13 mouse cellular contexts compared by ENCODE assay signal in genomic region chr17:84152976-84153786, GRCm38 (mm10). TPM values are rescaled to one million over a fixed set of nuclear protein-coding genes. Genes with fewer than 3 reads are reported as not detected.
DNase-seq lines count a peak whose midpoint lies in the region; ATAC-seq and TF ChIP-seq lines count a peak whose summit lies in the region.
"Had no signal": no experiment of that assay in that cellular context is flagged by ENCODE, and none has a peak within 500 bp of the region (broad histone marks: within the 10 kb centered on the region; RNA-seq: fewer than 3 reads in every experiment).

No protein-coding gene starts in this region.

- H3K9me3 ChIP-seq in kidney, embryonic 14.5 days (ENCODE audit: control insufficient read depth, low read length), result no peaks in the 10 kb centered on the region
- H3K9me3 ChIP-seq in liver, embryonic 15.5 days (replicated peaks), result no peaks in the 10 kb centered on the region
- no peaks in the 10 kb centered on the region for H3K9me3 ChIP-seq in kidney, embryonic 15.5 days (replicated peaks)
- H3K9me3 ChIP-seq: embryonic facial prominence, embryonic 12.5 days had no signal

- no peaks in the 10 kb centered on the region for H3K36me3 ChIP-seq in kidney, embryonic 14.5 days (ENCODE audit: control insufficient read depth, insufficient read depth, low read length)
- no peaks in the 10 kb centered on the region for H3K36me3 ChIP-seq in C2C12 (ENCODE audit: control insufficient read depth, insufficient read depth)
- H3K36me3 ChIP-seq in liver, embryonic 15.5 days (replicated peaks), result no peaks in the 10 kb centered on the region
- no peaks in the 10 kb centered on the region for H3K36me3 ChIP-seq in kidney, embryonic 15.5 days
- H3K36me3 ChIP-seq: embryonic facial prominence, embryonic 12.5 days had no signal

- H3K4me2 ChIP-seq in kidney, embryonic 14.5 days (replicated peaks; ENCODE audit: low read depth, low read length), result no peak overlapping the region
- peak overlapping the region; percentile 51 for H3K4me2 ChIP-seq in liver, embryonic 15.5 days
- no peak overlapping the region for H3K4me2 ChIP-seq in kidney, embryonic 15.5 days
- H3K4me2 ChIP-seq: embryonic facial prominence, embryonic 12.5 days had no signal

- no peak for TF ChIP-seq CTCF in C2C12 (IDR thresholded peaks at IDR 0.05; ENCODE audit: control insufficient read depth, insufficient read depth, insufficient read length)

- H3K9ac ChIP-seq in kidney, embryonic 14.5 days (ENCODE audit: low read depth, low read length), result peak overlapping the region; percentile 7; the same call in 1 of the 2 replicates
- peak overlapping the region; percentile 41 for H3K9ac ChIP-seq in liver, embryonic 15.5 days
- H3K9ac ChIP-seq in kidney, embryonic 15.5 days, result no peak overlapping the region
- H3K9ac ChIP-seq: embryonic facial prominence, embryonic 12.5 days had no signal

- no peak overlapping the region for H3K27ac ChIP-seq in kidney, embryonic 14.5 days (ENCODE audit: low read depth, low read length)
- peak overlapping the region; percentile 92 for H3K27ac ChIP-seq in liver, embryonic 15.5 days (replicated peaks)
- H3K27ac ChIP-seq in kidney, embryonic 15.5 days, result no peak overlapping the region
- H3K27ac ChIP-seq: embryonic facial prominence, embryonic 12.5 days; heart, adult 2 months had no signal

- no peak overlapping the region for H3ac ChIP-seq in C2C12 (ENCODE audit: control insufficient read depth, insufficient read length, low read depth)

- H3K27me3 ChIP-seq in kidney, embryonic 14.5 days (ENCODE audit: control insufficient read depth, insufficient read depth, low read length), result no peaks in the 10 kb centered on the region; the same call in 1 of the 2 replicates
- no peaks in the 10 kb centered on the region for H3K27me3 ChIP-seq in C2C12 (ENCODE audit: control insufficient read depth, insufficient read depth, insufficient read length)
- H3K27me3 ChIP-seq in liver, embryonic 15.5 days, result no peaks in the 10 kb centered on the region
- no peaks in the 10 kb centered on the region for H3K27me3 ChIP-seq in kidney, embryonic 15.5 days
- H3K27me3 ChIP-seq: Patski had no signal

- no peaks in the 10 kb centered on the region for H3K79me2 ChIP-seq in C2C12 (ENCODE audit: control insufficient read depth, insufficient read depth)

- ATAC-seq in kidney, embryonic 14.5 days (ENCODE audit: low FRiP score, low TSS enrichment), result no peak
- peak; percentile 76 for ATAC-seq in liver, embryonic 15.5 days (ENCODE audit: insufficient read depth)
- no peak for ATAC-seq in kidney, embryonic 15.5 days (replicated peaks; ENCODE audit: low FRiP score)
- ATAC-seq: Patski had no signal

- no peak for DNase-seq in kidney, postnatal 14 days
- DNase-seq in c-Kit-negative CD71-positive TER-119-positive erythroid progenitor cells, embryonic 14.5 days (ENCODE audit: low read depth, low spot score), result peak; percentile 74
- DNase-seq in T-cell, adult 2 months (ENCODE audit: low spot score), result no peak
- no peak for DNase-seq in ovary, postnatal 14 days (ENCODE audit: low spot score)
- DNase-seq: layer of hippocampus, postnatal 36 days; retina, postnatal 1 day had no signal

- 60% methylated on average over 12 of the region's 12 CpGs for WGBS in kidney, embryonic 14.5 days
- 39% methylated on average over 12 of the region's 12 CpGs for WGBS in liver, embryonic 15.5 days (ENCODE audit: insufficient replicate concordance)
- WGBS in kidney, embryonic 15.5 days, result 60% methylated on average over 12 of the region's 12 CpGs

- H3K79me3 ChIP-seq in C2C12 (ENCODE audit: low read depth), result no peaks in the 10 kb centered on the region

- H3K4me1 ChIP-seq in kidney, embryonic 14.5 days (ENCODE audit: control insufficient read depth, insufficient read depth, low read length), result peaks cover 45% of the 10 kb centered on the region
- H3K4me1 ChIP-seq in liver, embryonic 15.5 days (replicated peaks), result peaks cover 98% of the 10 kb centered on the region
- peaks cover 61% of the 10 kb centered on the region for H3K4me1 ChIP-seq in kidney, embryonic 15.5 days

- H3K4me3 ChIP-seq in kidney, embryonic 14.5 days (ENCODE audit: low read length), result no peak overlapping the region
- H3K4me3 ChIP-seq in C2C12 (ENCODE audit: insufficient read depth, poor library complexity, severe bottlenecking), result no peak overlapping the region
- no peak overlapping the region for H3K4me3 ChIP-seq in liver, embryonic 15.5 days (replicated peaks)
- H3K4me3 ChIP-seq in kidney, embryonic 15.5 days (replicated peaks), result no peak overlapping the region
- H3K4me3 ChIP-seq: embryonic facial prominence, embryonic 12.5 days; heart, adult 2 months had no signal

TF ChIP-seq in C2C12, 6 proteins besides CTCF, POLR2A, EP300 and RAD21:
- TF ChIP-seq MYOD1 (IDR thresholded peaks at IDR 0.05; ENCODE audit: control insufficient read depth, insufficient read length, low read depth), result peak; percentile 35
- TF ChIP-seq USF1 (IDR thresholded peaks at IDR 0.05; ENCODE audit: low read depth), result no peak
- TF ChIP-seq FOSL1 (IDR thresholded peaks at IDR 0.05; ENCODE audit: insufficient read depth, low read length, poor library complexity, severe bottlenecking), result no peak
- no peak for TF ChIP-seq MYOG (IDR thresholded peaks at IDR 0.05; ENCODE audit: control insufficient read depth, extremely low read depth, insufficient read length)
- peak; percentile 64 for TF ChIP-seq CEBPB (IDR thresholded peaks at IDR 0.05; ENCODE audit: low read depth)
- TF ChIP-seq MAX (IDR thresholded peaks at IDR 0.05), result peak; percentile 96

RNA-seq across cellular contexts. Expression of gene Zfp36l2, which starts 34.6 kb away (rescaled TPM):
- 22.5 and 24.3 TPM in 2 replicates for polyA plus RNA-seq in kidney, embryonic 14.5 days (2014; fragmentation: Nextera tagmentation; extraction: Ambion mirVana)
- polyA plus RNA-seq in C2C12 (2012; fragmentation: generic; extraction: Trizol), result 61.8 TPM
- polyA plus RNA-seq in liver, embryonic 15.5 days (2015; fragmentation: Nextera tagmentation; extraction: Ambion mirVana), result 6.8 and 7.4 TPM in 2 replicates
- 13.7 and 14.7 TPM in 2 replicates for polyA plus RNA-seq in kidney, embryonic 15.5 days (2015; fragmentation: Nextera tagmentation; extraction: Ambion mirVana)
